Mouse (Mus musculus) c-Kit-positive CD71-positive TER-119-negative erythroid progenitor cells, embryonic 14.5 days (primary cell): ENCODE measurements around the gene Olfr370.
"Not testable (repeated sequence)": the region's sequence is repeated elsewhere in the genome, so short reads cannot be mapped to it uniquely, and the experiment has no call there.

ENCODE experiments used
- DNase-seq: peaks from one replicate; pipeline ENCODE4 v3.0.0-alpha.2; 2013; ENCODE audit warnings: low read depth

The Olfr370 gene

DNA sequence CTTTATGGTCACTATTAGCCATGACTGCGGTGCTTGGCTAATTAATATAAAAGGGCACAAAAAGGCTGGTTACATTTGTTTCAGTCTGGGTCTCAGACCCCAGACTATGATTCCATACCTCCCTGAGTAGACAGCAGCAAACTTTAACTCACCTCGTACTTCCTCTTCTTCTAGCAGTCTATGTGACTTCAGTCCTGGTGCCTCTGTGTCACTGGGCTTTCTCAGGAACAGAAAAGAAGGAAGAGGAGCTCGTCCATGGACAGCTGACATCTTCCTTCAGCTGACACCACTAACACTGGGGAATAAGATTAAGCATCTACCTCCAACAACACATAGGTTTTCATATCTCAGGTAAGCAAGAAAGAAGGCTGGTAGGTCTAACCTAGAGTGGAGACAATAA lies at the start of gene Olfr370:
Gene Olfr370 (plus strand): TSS at position 45 of the 400 bp plus-strand sequence.
- DNase-seq = no peak

DNA sequence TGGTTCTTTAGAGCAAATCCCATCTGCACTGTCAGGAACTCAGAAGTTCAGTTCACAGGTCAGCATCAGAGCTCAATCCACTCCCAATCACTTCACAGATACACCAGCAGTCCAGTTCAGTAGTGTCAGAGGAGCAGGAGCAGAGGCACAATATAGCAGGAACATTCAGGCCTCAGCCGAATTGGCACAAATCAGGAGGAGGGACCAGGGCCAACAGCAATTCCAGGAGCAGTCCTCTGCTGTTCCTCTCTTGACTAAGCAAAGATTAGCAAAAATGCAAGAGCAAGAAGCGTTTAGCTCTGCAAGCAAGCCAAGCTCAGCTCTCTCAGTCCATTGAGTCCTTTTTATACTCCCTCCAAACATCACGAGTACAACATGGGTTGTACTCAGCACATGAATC lies 23.9 kb upstream of the Olfr370 start:
- DNase-seq = no peak

DNA sequence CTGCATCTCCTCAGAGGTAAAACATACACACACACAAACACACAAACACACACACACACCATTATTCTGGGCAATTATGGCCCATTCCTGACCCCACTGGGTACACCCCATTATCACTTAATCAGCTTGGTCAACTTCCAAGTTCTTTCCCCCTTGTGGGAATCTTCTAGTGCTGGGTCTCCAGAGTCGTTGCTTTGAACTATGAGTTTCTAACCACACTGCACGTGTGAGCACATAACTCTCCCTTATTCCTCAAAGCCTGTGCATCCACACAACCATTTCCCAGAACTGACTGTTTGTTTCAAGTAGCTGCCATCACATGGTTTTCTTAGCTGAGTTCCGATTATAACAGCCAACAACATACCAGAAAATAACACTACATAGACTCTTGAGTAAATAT lies 15.1 kb upstream of the Olfr370 start:
- no peak for DNase-seq

DNA sequence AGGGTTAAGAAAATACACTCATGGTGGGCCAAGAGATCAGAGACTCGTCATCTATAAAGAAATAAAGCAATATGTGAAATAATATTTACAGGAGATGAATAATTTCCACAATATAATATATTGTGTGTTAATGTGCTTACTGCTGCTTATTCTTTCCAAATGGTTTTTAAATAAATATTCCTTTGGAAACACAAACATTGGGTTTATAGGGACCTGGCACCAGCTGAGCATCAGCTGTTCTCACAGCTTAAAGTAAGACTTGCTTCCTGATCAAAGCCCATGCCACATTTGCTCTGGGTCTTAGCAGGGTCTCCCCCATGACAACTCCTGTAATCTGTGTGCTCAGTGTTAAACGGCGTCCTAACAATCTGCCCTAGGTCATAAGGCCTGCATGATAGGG lies 14.7 kb upstream of the Olfr370 start:
- DNase-seq = not testable (repeated sequence)

DNA sequence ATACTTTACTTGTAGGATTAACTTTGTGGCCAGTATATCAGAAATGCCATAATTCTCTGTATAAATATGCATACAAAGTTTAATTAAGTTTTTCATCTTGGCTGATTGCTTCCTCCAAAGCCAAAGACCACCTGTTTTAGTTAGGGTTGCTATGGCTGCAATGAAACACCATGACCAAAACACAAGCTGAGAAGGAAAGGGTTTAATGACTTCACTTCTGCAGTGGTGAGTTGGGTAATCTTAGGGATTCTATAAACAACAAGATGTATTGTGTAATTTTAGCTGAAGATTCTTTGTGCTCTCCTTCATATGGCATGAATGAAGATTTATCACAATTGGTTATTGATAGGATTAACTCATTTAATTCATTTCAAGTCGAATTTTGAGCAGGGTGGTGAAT lies 14.3 kb upstream of the Olfr370 start:
- no peak for DNase-seq

DNA sequence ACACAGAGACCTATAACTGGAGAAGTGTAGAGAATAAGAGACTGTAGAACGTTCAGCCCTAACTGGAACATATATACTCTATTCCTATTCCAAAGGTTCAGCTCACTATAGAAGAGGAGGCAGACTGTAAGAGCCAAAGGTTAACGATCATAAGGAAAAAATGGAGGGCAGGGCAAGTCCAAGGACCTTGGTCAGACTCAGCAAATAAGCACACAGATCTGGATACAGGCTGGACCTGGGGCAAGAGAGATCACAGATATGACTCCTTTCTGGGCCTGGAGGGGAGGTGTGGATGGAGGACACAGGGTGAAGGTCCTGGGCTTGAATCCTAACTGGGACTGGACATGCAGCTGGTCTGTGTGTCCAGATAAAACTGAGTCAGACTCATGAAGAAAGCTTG lies 778 bp upstream of the Olfr370 start:
- DNase-seq = no peak

DNA sequence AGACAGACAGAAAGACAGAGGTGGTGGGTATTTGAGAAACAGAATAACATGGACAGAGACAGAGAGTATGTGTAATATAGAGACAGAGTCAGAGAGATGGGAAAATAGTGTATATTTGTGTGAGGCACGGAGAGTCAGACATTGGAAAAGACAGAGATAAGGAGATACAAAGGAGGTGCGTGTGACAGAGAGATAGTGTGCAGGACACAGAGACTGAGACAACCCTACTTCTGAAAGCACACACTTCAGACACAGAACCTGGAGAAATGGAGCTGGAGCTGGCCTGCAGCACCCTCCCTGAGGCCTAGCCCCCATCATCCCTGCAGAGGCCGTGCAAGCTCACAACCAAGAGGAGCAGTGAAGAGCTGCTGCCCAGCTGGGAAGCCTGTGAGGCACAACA lies 27.1 kb downstream of the Olfr370 start:
- no peak for DNase-seq

DNA sequence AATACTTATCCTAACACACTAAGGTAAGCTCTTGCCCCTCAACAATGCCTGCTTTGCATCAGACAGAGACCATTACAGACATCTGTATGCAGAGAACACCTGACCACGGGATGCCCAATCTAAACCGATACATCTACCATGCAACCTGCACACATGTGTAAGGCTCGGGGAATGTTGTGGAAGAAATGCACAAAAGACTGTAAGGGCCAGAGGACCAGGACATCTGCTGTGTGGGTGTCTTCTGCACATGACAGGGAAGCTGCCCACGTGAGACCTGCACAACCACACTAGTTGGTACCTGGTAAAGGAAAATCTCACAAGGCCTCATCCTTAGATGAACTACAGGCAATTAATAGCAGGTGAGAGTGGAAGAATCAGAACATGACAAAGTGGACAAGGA lies 27.7 kb downstream of the Olfr370 start:
- DNase-seq = no peak

DNA sequence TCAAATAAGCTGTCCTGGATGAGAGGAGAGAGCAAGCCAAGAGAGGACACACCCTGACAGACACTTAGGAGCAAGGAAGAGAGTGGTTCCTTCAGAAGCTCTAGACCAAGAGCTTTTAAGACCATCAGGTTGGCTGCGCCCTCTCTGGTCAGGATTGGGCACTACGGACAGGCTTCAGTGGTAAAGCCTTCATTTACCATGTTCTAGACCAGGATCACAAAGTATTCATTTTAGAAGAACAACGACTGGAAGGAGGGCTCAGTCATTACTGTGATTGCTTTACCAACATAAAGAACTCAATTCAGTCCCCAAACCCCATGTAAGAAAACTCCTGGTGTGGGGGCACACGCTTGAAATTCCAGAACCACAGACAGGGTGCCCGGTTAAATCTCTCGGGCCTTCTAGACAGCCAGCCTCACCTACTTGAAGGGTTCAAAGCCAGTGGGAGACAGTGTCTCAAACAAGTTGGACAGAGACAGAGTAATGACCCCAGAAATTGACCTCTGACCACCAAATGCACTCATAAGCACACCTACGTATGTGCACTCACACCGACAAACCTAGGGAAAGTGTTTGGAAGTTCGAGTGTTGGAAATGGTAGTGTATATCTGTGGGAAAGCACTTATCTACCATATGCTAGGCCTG lies 30.3 kb downstream of the Olfr370 start:
- no peak for DNase-seq

DNA sequence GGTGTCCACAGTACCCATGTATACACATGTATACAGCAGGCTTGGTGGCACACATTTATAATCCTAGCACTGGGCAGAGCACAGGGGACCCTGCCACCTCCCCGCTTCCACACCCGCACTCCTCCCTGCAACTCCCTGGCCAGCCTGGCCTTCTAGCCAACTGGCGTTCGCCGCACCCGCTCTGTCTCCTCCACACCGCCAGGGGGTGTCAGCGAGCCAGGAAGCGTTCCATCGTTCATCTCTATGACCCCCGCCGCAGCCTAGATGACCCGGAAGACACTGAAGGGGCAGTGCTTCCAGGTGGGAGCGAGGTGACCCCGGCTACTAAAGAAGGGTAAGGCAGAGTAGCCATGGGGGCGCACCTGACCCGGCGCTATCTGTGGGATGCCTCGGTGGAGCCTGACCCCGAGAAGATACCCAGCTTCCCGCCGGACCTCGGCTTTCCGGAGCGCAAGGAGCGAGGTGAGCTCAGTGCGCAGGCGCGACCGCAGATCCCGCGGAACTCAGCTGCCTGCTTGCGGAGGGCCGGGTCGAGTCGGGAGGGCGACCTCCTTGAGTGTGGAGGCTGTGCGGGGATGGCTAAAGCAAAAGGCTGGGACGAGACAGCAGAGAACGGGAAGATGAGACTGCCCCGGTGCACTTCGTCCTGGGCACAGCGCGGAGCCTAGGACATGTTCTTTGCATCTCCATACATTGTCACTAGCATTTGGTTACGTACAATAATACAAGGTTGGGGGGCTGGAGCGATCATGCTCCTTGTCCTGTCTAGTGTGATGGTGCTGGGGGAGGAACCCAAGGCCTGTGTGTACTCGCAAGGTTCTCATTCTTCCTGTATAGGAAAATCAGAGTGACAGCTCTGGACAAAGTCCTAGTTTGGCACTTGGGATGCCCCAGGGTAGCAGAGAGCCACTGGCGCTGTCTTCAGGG lies 31.2 kb downstream of the Olfr370 start, which contains the start of gene Ndufb7:
Gene Ndufb7 (plus strand): TSS at position 203 of the 927 bp plus-strand sequence.
- peak; percentile 74 for DNase-seq

DNA sequence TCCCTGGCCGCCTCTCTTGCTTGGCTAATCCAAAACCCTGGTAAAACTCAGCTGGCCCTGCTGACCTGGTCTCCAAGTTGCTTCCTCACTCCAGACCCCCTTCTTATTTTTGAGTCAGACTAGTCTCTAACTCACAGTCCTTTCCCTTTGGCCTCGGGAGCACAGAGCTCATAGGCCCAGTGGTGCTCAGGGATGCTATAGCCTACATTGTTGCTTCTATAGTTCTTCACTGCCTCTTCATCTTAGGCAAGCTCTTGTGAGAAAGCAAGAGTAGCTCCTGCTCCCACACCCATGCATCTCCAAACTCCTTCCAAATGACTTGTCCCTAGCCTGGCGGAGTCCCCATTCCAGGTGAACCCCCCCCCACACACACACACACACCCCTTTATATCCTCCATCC lies 32.1 kb downstream of the Olfr370 start:
- no peak for DNase-seq

DNA sequence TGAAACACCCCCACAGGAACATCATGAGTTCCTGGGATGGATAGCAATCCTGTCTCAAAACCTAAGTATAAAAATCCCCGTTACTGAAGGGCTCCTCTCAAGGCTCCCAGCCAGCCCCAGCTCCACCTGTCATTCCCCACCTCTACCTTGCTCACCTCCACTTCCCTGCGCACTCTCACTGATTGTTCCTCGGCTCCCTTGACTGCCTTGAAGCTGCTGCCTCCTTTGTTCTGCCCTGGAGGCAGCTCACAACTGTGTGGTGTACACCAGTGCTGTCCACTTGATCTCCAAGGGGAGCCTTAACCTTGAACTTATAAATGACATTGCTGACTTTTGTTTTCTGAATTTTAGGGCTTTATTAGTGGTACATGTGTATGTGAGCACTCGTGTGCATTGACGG lies 32.5 kb downstream of the Olfr370 start:
- no peak for DNase-seq

DNA sequence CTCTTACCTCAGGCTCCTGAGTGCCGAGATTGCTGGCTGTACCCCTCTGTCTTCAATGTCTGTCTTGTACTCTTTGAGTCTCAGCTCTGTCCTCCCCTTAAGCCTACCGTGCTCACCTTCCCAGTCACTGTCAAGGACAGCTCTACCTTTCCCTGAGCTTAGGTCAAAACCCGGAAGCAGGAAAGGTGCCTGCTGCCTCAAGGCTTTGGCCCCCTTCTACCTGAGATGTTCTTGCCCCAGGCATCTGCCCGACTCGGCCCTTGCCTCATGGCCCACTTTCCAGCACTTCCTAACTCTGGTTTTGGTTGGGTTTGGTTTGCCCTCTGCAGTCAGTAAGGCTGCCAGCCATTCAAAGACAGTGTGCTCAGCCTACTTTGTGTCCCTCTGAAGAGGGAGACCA lies 33.2 kb downstream of the Olfr370 start:
- DNase-seq = no peak

DNA sequence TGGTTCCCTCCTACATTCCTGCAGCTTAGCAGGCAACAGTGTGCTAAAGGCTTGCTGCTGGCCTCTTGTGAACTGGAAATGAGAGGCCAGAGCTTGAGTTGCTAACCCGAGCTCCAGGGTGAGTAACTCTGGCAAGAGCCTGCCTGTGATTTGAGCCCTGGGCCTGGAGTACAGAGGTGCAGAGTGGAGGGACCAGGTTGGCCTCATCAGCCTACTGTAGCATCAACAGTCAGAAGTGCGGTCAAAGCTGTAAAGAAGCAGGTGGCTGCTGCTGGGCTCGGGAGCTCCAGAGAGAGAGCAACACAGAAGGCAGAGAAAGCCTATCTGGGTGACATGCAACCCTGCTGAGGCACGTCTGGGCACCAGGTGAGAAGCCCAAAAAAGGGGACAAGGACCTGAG lies 33.6 kb downstream of the Olfr370 start:
- no peak for DNase-seq

DNA sequence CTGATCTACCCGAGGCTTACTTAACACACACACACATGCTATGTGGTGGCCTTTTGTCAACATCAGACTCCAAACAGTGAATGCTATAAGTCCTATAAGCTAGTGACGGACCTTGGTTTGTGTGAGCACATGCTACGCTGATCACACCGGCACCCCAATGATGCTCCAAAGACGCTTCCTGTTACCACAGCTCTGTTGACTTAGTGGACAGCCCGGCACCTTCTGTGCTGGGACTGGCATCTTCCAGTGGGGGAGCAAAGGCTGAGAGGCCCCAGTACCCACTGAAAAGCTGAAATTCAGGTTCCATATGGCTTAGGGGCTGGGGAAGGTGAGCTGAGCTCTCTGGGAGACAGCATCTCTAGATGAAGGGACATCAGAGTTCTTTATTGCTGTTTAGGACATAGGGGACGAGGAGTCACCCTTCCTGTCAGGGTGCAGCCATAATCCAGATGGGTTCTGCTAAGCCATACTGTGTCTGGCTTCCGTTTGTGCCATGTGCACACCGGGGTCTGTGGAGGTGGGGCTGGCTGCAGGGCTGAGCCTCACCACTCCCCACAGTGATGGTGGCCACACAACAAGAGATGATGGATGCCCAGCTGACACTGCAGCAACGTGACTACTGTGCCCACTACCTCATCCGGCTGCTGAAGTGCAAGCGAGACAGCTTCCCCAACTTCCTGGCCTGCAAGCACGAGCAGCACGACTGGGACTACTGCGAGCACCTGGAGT lies 34.9 kb downstream of the Olfr370 start:
- DNase-seq = no peak

DNA sequence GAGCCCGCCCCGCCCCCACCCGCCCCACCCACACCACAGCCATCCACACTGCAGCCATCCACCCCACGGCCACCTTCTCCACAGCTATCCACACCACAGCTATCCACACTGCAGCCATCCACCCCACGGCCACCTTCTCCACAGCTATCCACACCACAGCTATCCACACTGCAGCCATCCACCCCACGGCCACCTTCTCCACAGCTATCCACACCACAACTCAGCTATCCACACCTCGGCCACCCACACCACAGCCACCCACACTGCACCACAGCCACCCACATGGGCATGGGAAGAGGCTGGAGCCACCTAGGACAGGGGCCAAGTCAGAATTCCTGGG lies 35.4 kb downstream of the Olfr370 start:
- not testable (repeated sequence) for DNase-seq

DNA sequence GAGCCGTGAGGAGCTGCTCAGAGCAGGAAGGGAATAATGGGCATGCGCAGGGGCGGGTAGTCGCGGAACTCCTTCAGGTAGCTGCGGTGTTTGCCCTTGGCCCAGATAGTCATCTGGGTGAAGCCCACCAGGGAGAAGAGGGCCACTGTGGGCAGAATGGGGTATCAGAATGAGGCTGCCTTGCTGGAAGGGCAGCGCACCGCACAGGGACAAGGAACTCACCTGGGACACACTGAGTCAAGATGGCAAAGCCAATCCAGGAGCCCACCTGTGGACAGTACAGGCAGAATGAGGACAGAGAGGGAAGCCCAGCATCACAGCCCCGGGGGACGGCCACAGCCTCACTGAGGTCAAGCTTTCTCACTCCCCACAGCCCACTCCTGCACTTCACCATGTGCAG lies 36.2 kb downstream of the Olfr370 start:
- DNase-seq = no peak

DNA sequence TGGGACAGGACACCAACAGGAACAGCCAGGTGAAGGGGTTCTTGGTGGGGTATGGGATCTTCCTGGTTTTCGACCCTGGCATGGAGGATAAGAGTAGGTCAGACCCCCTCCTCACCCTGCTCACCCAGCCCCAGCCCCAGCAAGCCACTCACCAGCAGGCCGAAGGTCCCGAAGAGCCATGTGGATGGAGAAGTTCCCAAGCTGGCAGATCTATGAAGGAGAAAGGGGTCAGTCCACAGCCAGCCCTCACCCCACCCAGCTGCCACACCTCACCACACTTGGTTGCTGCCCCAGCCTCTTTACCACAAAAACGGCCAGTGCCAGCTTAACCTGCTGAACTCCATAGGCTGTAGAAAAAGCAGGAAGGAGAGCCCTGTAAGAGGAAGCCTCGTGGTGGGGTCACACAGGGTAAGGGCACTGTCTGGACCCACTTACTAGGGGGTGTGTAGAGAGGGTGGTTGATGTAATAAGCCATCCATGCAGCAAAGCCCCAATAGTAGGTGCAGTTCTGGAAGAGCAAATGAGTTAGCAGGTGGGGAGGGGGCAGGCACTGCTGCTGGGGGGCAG lies 36.7 kb downstream of the Olfr370 start:
- DNase-seq = no peak

DNA sequence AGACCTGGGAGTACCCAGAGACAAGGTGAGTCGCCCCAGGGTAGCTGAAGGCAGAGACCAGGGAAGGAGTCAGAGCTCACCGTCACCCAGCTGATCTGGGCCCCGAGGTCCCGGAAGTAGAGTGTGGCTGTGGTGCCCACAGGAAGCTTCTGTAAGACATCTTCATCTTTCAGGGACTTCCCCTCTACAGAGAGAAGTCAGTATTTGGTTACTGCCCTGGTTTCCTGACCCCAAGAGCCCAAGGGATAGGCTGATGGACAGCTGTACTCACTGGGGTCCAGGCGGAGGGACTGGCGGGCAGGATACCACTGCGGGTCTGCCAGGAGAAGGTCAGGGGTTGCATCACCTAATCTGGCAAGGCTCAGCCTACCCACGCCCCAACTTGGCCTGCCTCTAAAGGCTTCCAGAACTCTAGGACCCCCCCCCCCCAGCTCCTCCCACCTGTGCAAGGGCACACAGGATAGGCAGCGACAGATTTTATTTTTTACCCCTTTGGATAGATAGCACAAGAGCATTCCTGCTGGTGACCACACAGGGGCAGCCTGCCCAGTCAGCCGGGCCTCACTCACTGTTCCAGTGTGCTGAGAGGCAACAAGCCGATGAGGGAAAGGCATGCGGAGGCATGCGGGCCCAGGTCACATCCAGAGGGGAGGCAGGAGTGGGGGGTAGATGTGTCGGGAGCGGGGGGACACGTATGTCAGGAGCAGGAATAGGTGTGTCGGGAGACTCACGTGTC lies 37.7 kb downstream of the Olfr370 start:
- DNase-seq = no peak

DNA sequence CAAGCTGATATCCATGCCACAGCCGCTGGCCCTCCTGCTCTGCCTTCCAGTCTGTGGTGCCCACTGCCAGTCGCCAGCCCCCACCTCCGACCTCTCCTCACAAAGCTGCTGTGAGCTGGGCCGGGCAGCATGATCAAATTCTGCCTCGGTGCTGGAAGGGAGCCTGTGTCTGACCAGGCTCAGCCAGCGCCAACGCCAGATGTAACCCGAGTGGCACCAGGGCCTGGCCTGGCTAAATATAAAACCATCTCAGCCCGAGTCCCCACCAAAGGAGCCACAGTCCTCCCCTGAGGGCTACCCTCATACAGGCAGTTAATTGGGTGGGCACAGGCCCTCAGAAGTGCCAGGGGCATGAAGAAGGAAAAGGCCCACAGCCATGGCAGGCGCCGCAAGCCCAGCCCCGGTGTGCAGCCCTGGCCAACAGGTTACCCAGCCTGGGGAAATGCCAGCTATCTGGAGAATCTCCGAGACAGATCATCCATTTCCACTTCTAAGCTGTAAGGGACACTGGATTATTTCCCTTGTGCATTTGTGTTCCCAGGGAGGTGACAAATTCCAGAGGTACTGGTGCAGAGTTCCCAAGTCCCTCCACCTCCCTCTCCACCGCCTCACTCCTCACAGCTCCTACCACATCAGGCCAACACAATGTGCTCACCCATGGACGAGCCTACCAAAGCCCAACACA lies 39.2 kb downstream of the Olfr370 start:
- no peak for DNase-seq
